8 mouse cellular contexts compared by ENCODE assay signal in genomic region chr10:39261174-39262145, GRCm38 (mm10).
DNase-seq lines count a peak whose midpoint lies in the region; ATAC-seq and TF ChIP-seq lines count a peak whose summit lies in the region.

No protein-coding gene starts in this region.

- peak; percentile 62; the same call in 1 of the 2 replicates for ATAC-seq in lung, embryonic 14.5 days (ENCODE audit: insufficient read depth)
- ATAC-seq in hindbrain, embryonic 13.5 days (ENCODE audit: low FRiP score): peak; percentile 45; the same call in 1 of the 2 replicates

- H3K9ac ChIP-seq in lung, embryonic 14.5 days: no peak overlapping the region
- H3K9ac ChIP-seq in hindbrain, embryonic 13.5 days: no peak overlapping the region

- H3K4me2 ChIP-seq in lung, embryonic 14.5 days: no peak overlapping the region
- no peak overlapping the region for H3K4me2 ChIP-seq in hindbrain, embryonic 13.5 days

- H3K27me3 ChIP-seq in lung, embryonic 14.5 days (ENCODE audit: insufficient read depth, low read length): no peaks in the 10 kb centered on the region
- 0 out of 2 replicates have a peak, but pooled peaks cover 2% of the 10 kb centered on the region for H3K27me3 ChIP-seq in hindbrain, embryonic 13.5 days

- peak; percentile 63 for DNase-seq in lung, embryonic 14.5 days
- DNase-seq in lung, postnatal 14 days: no peak
- DNase-seq in fibroblast of lung, adult 2 months (ENCODE audit: low read depth): peak; percentile 50
- DNase-seq in skeletal muscle tissue, adult 2 months (ENCODE audit: low read depth, low spot score): peak; percentile 72
- no peak for DNase-seq in thymus, adult 18-20 months
- no peak for DNase-seq in right cerebral cortex, adult 2 months (ENCODE audit: low spot score in 2 of 2)
- DNase-seq in c-Kit-positive CD71-positive TER-119-positive erythroid progenitor cells, embryonic 14.5 days (ENCODE audit: low spot score): no peak

- H3K4me3 ChIP-seq in lung, embryonic 14.5 days (ENCODE audit: low read depth, low read length): no peak overlapping the region
- no peak overlapping the region for H3K4me3 ChIP-seq in hindbrain, embryonic 13.5 days

- WGBS in lung, embryonic 14.5 days: 47% methylated on average over 8 of the region's 8 CpGs
- 63% methylated on average over 8 of the region's 8 CpGs for WGBS in hindbrain, embryonic 13.5 days

- H3K4me1 ChIP-seq in lung, embryonic 14.5 days (ENCODE audit: insufficient read depth): peaks cover 14% of the 10 kb centered on the region
- peaks cover 34% of the 10 kb centered on the region for H3K4me1 ChIP-seq in hindbrain, embryonic 13.5 days (replicated peaks)

- TF ChIP-seq CTCF in lung, embryonic 14.5 days (IDR thresholded peaks at IDR 0.05; ENCODE audit: low read depth): no peak

- H3K36me3 ChIP-seq in lung, embryonic 14.5 days (ENCODE audit: insufficient read depth): no peaks in the 10 kb centered on the region
- no peaks in the 10 kb centered on the region for H3K36me3 ChIP-seq in hindbrain, embryonic 13.5 days

- H3K27ac ChIP-seq in lung, embryonic 14.5 days (ENCODE audit: low read depth): peak overlapping the region; percentile 65
- peak overlapping the region; percentile 55; the same call in 1 of the 2 replicates for H3K27ac ChIP-seq in hindbrain, embryonic 13.5 days

- no peaks in the 10 kb centered on the region for H3K9me3 ChIP-seq in lung, embryonic 14.5 days (ENCODE audit: low read depth, low read length)
- H3K9me3 ChIP-seq in hindbrain, embryonic 13.5 days: no peaks in the 10 kb centered on the region

Comparison
In these comparisons a context has a peak if more than half of its experiments do, and no peak if none do; other contexts are left out.
1. DNase-seq: peak in lung, embryonic 14.5 days (single experiment), fibroblast of lung, adult 2 months (single experiment) and skeletal muscle tissue, adult 2 months (single experiment); none in lung, postnatal 14 days (single experiment), thymus, adult 18-20 months (0 of 2), right cerebral cortex, adult 2 months (0 of 2) and c-Kit-positive CD71-positive TER-119-positive erythroid progenitor cells, embryonic 14.5 days (single experiment).